Mouse (Mus musculus) kidney, postnatal 0 days (tissue): ENCODE measurements at regions not wholly inside any gene's neighbourhood (a gene's known extent, or its start where the extent isn't known, plus 50 kb on each side); places are given as distances from the start of the nearest gene placed in this dataset.

Experiments used
- ATAC-seq: fragments of 200-750 bp; cut with Nextera tagmentation; replicated peaks from 2 replicates; pipeline ENCODE4 v1.8.0; 2017; ENCODE audit warnings: low read depth, moderate number of reproducible peaks, moderate TSS enrichment, moderate library complexity; ENCODE audit not compliant: low FRiP score
- DNase-seq: peaks from one replicate; pipeline ENCODE4 v3.0.0-alpha.2; 2016; ENCODE audit warnings: low spot score
- H3K27ac ChIP-seq: fragments of 300-500 bp; sonication (generic); 2 replicates; pipeline ENCODE4 v1.5.1; 2014; ENCODE audit warnings: mild to moderate bottlenecking
- H3K27me3 ChIP-seq: fragments of 300-500 bp; sonication (generic); 2 replicates; pipeline ENCODE4 v1.6.1; 2014; ENCODE audit warnings: low read length, mixed read lengths; ENCODE audit not compliant: insufficient read depth
- H3K36me3 ChIP-seq: fragments of 300-500 bp; sonication (generic); 2 replicates; pipeline ENCODE4 v1.6.1; 2014; ENCODE audit warnings: low read length, mixed read lengths; ENCODE audit not compliant: insufficient read depth
- H3K4me1 ChIP-seq: fragments of 300-500 bp; sonication (generic); replicated peaks from 2 replicates; pipeline ENCODE4 v1.6.1; 2014; ENCODE audit warnings: antibody characterized with exemption, low read length, mixed read lengths; ENCODE audit not compliant: insufficient read depth
- H3K4me2 ChIP-seq: fragments of 300-500 bp; sonication (generic); 2 replicates; pipeline ENCODE4 v1.6.1; 2014; ENCODE audit warnings: mild to moderate bottlenecking, low read length, moderate library complexity, mixed read lengths
- H3K4me3 ChIP-seq: fragments of 300-500 bp; sonication (generic); replicated peaks from 2 replicates; pipeline ENCODE4 v1.5.1; 2014; ENCODE audit warnings: low read depth, low read length
- H3K9ac ChIP-seq: fragments of 300-500 bp; sonication (generic); 2 replicates; pipeline ENCODE4 v1.6.1; 2014; ENCODE audit warnings: low read depth, low read length
- H3K9me3 ChIP-seq: fragments of 300-500 bp; sonication (generic); replicated peaks from 2 replicates; pipeline ENCODE4 v1.6.1; 2016; ENCODE audit warnings: low read length, inconsistent platforms, mixed read lengths
- CTCF ChIP-seq: IDR thresholded peaks from 2 replicates; pipeline ENCODE4 v1.5.1; 2016; ENCODE audit warnings: antibody characterized with exemption, low read depth, mild to moderate bottlenecking, moderate library complexity
- WGBS: fragments of 180-500 bp; shearing (Covaris S2); extraction: QIAGEN DNeasy Blood & Tissue Kit; methylation state at CpG from one replicate; pipeline ENCODE4 v1.1.7; 2014; 5-methylcytosine and 5-hydroxymethylcytosine counted together

DNA sequence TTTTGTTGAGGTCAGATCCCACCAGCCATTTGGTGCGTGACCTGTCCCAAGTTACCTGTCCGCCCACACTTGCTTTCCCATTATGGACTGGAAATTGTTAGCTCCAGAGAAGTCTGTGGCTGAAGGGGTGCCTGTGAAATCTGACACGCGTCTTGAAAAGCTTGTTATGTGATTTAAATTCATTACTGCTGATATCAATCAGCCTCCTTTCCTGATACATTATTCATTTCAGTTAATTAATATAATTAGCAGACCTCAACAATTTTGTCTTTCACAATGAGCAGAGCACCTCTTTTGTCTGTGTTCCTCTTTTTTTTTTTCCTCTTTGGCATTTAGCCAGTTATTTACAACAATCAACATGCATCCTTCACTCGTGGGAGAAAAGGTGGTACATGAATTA lies 58.6 kb upstream of the Grip1 start:
- H3K4me2 ChIP-seq: no peak overlapping the region
- H3K36me3 ChIP-seq: no peaks in the 10 kb centered on the region
- no peak for DNase-seq
- 60% methylated on average over 5 of the region's 5 CpGs for WGBS
- H3K27me3 ChIP-seq: no peaks in the 10 kb centered on the region
- no peak overlapping the region for H3K27ac ChIP-seq
- H3K9ac ChIP-seq: no peak overlapping the region
- no peaks in the 10 kb centered on the region for H3K9me3 ChIP-seq
- no peak for TF ChIP-seq CTCF
- no peak overlapping the region for H3K4me3 ChIP-seq
- ATAC-seq: no peak
- no peaks in the 10 kb centered on the region for H3K4me1 ChIP-seq

- no peak for DNase-seq
- TF ChIP-seq CTCF: no peak
Measured at GRCm38 (mm10) chr10:119387924-119388323, 65.7 kb upstream of the Grip1 start.

DNA sequence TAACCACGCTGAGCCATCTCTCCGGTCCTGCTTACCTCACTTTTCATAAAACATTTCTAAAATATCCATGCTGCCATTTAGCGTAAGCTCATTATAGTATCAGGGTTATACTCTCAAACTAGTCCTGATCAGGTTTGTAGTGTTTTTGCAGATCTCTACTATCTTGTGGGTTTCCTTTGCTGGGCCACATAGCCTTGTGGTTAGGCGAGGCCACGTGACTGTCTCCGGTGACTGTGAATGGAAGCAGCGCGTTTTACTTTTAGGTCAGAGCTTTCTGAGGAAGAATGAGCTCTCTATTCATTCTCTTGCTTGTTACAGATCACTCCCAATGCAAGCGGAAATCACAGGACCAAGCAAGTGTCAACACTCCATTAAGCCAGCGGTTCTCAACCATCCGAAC lies 71.4 kb upstream of the Grip1 start:
- Histone ChIP-seq H3K9me3 (no peaks in the 10 kb centered on the region), H3K27me3 (no peaks in the 10 kb centered on the region), H3K36me3 (no peaks in the 10 kb centered on the region), H3K4me3 (no peak overlapping the region), H3K4me1 (no peaks in the 10 kb centered on the region), H3K4me2 (no peak overlapping the region), H3K27ac (no peak overlapping the region), H3K9ac (no peak overlapping the region)
- ATAC-seq (no peak), DNase-seq (no peak)
- TF ChIP-seq CTCF: no peak
- WGBS: 86% methylated on average over 11 of the region's 11 CpGs

More at GRCm38 (mm10) chr10:119387924-119388323, 65.7 kb upstream of the Grip1 start:
- H3K36me3 ChIP-seq: no peaks in the 10 kb centered on the region
- no peak overlapping the region for H3K4me3 ChIP-seq
- no peak overlapping the region for H3K9ac ChIP-seq
- no peaks in the 10 kb centered on the region for H3K4me1 ChIP-seq
- no peaks in the 10 kb centered on the region for H3K27me3 ChIP-seq
- no peak overlapping the region for H3K4me2 ChIP-seq
- 97% methylated on average over 3 of the region's 3 CpGs for WGBS
- H3K9me3 ChIP-seq: no peaks in the 10 kb centered on the region
- ATAC-seq: no peak
- no peak overlapping the region for H3K27ac ChIP-seq

DNA sequence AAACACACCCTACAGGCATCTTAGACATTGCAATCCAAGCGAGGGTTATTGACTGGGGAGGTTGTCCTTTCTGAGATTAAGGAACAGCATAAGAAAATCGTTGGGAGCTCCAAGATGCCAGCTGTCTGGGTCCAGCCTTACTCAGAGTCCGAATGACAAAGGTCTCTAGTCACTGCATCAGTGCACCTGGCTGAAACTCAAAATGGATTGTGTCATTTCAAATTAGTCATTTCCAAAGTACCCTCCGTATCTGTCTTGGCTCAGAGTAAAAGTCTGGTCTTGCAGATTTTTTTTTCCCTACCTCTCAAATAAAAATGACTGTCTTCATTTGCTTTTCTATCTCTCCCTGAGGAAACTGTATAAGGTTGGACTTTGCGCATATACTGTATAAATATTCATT lies 85.1 kb upstream of the Grip1 start:
- no peak overlapping the region for H3K4me2 ChIP-seq
- no peaks in the 10 kb centered on the region for H3K36me3 ChIP-seq
- DNase-seq (no peak), ATAC-seq (no peak)
- no peak overlapping the region for H3K27ac ChIP-seq
- H3K4me1 ChIP-seq: no peaks in the 10 kb centered on the region
- H3K4me3 ChIP-seq: no peak overlapping the region
- no peak overlapping the region for H3K9ac ChIP-seq
- WGBS: 56% methylated on average over 5 of the region's 5 CpGs
- no peak for TF ChIP-seq CTCF
- H3K27me3 ChIP-seq: no peaks in the 10 kb centered on the region
- H3K9me3 ChIP-seq: no peaks in the 10 kb centered on the region

DNA sequence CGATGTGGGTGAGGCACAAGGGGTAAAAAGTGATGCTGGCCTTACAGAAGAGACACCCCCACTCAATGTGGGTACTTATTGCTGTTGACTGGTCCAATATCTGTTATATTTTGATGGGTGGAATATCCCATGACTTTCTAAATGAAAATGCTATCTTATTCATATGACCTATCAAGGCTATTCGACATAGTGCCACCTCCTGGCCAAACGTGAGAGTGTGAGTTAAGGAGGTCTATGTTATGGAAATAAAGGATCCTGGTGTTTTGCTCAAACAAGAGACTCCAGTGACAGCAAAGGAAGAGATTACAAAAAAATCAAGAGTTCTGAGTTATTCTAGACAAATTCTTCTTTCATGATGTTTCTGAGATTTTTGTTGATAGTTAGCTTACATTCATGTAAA lies 90.0 kb upstream of the Grip1 start:
- Histone ChIP-seq H3K9me3 (no peaks in the 10 kb centered on the region), H3K9ac (no peak overlapping the region), H3K27me3 (no peaks in the 10 kb centered on the region), H3K36me3 (no peaks in the 10 kb centered on the region), H3K4me3 (no peak overlapping the region), H3K4me2 (no peak overlapping the region), H3K4me1 (no peaks in the 10 kb centered on the region), H3K27ac (no peak overlapping the region)
- 47% methylated on average over 3 of the region's 3 CpGs for whole genome bisulfite sequencing
- peak; percentile 54 for DNase-seq
- ATAC-seq: no peak
- peak; percentile 74 for TF ChIP-seq CTCF

- Histone ChIP-seq H3K9ac (no peak overlapping the region), H3K4me3 (no peak overlapping the region), H3K27ac (no peak overlapping the region), H3K4me1 (no peaks in the 10 kb centered on the region), H3K4me2 (no peak overlapping the region), H3K36me3 (no peaks in the 10 kb centered on the region), H3K9me3 (no peaks in the 10 kb centered on the region), H3K27me3 (no peaks in the 10 kb centered on the region)
- no peak for DNase-seq
- no peak for ATAC-seq
- 66% methylated on average over 7 of the region's 7 CpGs for WGBS
- TF ChIP-seq CTCF: no peak
Measured at GRCm38 (mm10) chr10:119358730-119359292, 94.8 kb upstream of the Grip1 start.
